Mouse (Mus musculus) myocyte (in vitro differentiated cells): ENCODE results near the gene Csrp3.

Experiments
- CEBPB ChIP-seq: IDR thresholded peaks from 2 replicates; pipeline ENCODE4 v1.6.1; 2011; ENCODE audit warnings: mild to moderate bottlenecking, moderate library complexity; ENCODE audit not compliant: poor library complexity, insufficient read depth, severe bottlenecking
- E2F4 ChIP-seq: IDR thresholded peaks from one replicate; pipeline ENCODE4 v1.6.1; 2011; ENCODE audit warnings: mild to moderate bottlenecking, control low read depth, moderate library complexity; ENCODE audit not compliant: insufficient read depth
- MAX ChIP-seq: IDR thresholded peaks from one replicate; pipeline ENCODE4 v1.6.1; 2011; ENCODE audit warnings: low read depth, mild to moderate bottlenecking, control low read depth
- POLR2A ChIP-seq: IDR thresholded peaks from one replicate; pipeline ENCODE4 v1.6.1; 2011; ENCODE audit warnings: low read depth, mild to moderate bottlenecking, control low read depth, moderate library complexity; ENCODE audit not compliant: insufficient read length
- POLR2AphosphoS2 ChIP-seq: IDR thresholded peaks from one replicate; pipeline ENCODE4 v1.6.1; 2011; ENCODE audit warnings: low read depth, control low read depth; ENCODE audit not compliant: insufficient read length
- TCF12 ChIP-seq: IDR thresholded peaks from one replicate; pipeline ENCODE4 v1.6.1; 2011; ENCODE audit warnings: mild to moderate bottlenecking, control low read depth; ENCODE audit not compliant: poor library complexity, insufficient read depth, severe bottlenecking
- USF1 ChIP-seq: IDR thresholded peaks from one replicate; pipeline ENCODE4 v1.6.1; 2011; ENCODE audit warnings: low read depth, mild to moderate bottlenecking, control low read depth, moderate library complexity

DNA sequence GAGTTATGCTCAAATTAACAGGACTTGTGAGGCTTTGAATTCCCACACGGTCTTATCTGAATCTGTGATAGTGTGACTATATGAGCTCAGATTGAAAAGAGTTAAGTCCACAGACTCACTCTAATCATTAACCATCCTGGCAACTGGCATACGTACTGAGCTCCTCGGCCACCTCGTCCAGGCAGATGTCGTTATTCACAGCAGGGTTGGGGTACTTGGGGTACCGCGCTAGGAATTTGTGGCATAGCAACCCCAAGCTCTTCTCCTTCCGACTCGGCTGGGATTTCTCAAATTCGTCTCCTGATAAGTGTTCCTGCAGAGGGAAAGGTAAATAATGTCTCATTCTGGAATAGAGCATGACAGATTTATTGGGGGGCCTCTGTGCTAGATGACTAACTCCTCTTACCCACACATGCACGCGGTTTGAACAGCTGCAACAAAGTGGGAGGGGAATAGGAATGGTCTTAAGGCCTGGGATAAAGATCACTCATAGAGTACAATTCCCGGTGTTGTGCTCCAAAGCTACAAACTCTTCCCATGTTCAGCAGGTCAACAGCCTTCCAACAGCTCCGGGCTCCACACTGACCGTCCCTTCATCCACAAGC is 30.1 kb upstream of the Csrp3 start:
- TF ChIP-seq TCF12: peak; percentile 80
- peak; percentile 42 for TF ChIP-seq POLR2A
- peak; percentile 65 for TF ChIP-seq POLR2AphosphoS2
- TF ChIP-seq E2F4: no peak
- no peak for TF ChIP-seq USF1
- no peak for TF ChIP-seq MAX
- no peak for TF ChIP-seq CEBPB
